Mouse (Mus musculus): ENCODE data around the gene Gm9970. TPM values are rescaled to one million over a fixed set of nuclear protein-coding genes. Genes with fewer than 3 reads are reported as not detected.

Gm9970 gene
- polyA plus RNA-seq, 1 experiment from 2014 or later, result 1.2 TPM

- Histone ChIP-seq H3K9me3 (ENCODE audit: control insufficient read depth, low read length) (no peaks in the 10 kb centered on the region), H3K4me3 (ENCODE audit: low read depth, low read length) (no peak overlapping the region), H3K9ac (ENCODE audit: low read length) (no peak overlapping the region), H3K27ac (ENCODE audit: low read depth, low read length) (no peak overlapping the region), H3K4me2 (ENCODE audit: low read depth) (no peak overlapping the region), H3K4me1 (ENCODE audit: control insufficient read depth, insufficient read depth, low read length) (no peaks in the 10 kb centered on the region), H3K36me3 (ENCODE audit: control insufficient read depth, insufficient read depth, low read length) (peaks cover 11% of the 10 kb centered on the region), H3K27me3 (ENCODE audit: control insufficient read depth, insufficient read depth, low read length) (no peaks in the 10 kb centered on the region)
- no peak for ATAC-seq (ENCODE audit: insufficient read depth, low FRiP score, low TSS enrichment)
- WGBS, result 76% methylated on average over 11 of the region's 11 CpGs
- no peak for DNase-seq (ENCODE audit: low spot score)
Observed at GRCm38 (mm10) chr5:31257616-31258015, 16.6 kb upstream of the Gm9970 start.

- DNase-seq (ENCODE audit: low spot score) (no peak), ATAC-seq (ENCODE audit: insufficient read depth, low FRiP score, low TSS enrichment) (no peak)
- Histone ChIP-seq H3K36me3 (ENCODE audit: control insufficient read depth, insufficient read depth, low read length) (peaks cover 16% of the 10 kb centered on the region), H3K27me3 (ENCODE audit: control insufficient read depth, insufficient read depth, low read length) (no peaks in the 10 kb centered on the region), H3K4me1 (ENCODE audit: control insufficient read depth, insufficient read depth, low read length) (peaks cover 9% of the 10 kb centered on the region; the same call in 1 of the 2 replicates), H3K4me3 (ENCODE audit: low read depth, low read length) (no peak overlapping the region), H3K9me3 (ENCODE audit: control insufficient read depth, low read length) (no peaks in the 10 kb centered on the region), H3K9ac (ENCODE audit: low read length) (no peak overlapping the region), H3K4me2 (ENCODE audit: low read depth) (no peak overlapping the region), H3K27ac (ENCODE audit: low read depth, low read length) (no peak overlapping the region)
- WGBS, result 84% methylated on average over 2 of the region's 2 CpGs
Observed at GRCm38 (mm10) chr5:31255971-31256370, 14.9 kb upstream of the Gm9970 start.

- 90% methylated on average over 2 of the region's 2 CpGs for WGBS
- Histone ChIP-seq H3K4me1 (ENCODE audit: control insufficient read depth, insufficient read depth, low read length) (peaks cover 9% of the 10 kb centered on the region; the same call in 1 of the 2 replicates), H3K9me3 (ENCODE audit: control insufficient read depth, low read length) (no peaks in the 10 kb centered on the region), H3K36me3 (ENCODE audit: control insufficient read depth, insufficient read depth, low read length) (peaks cover 21% of the 10 kb centered on the region), H3K27me3 (ENCODE audit: control insufficient read depth, insufficient read depth, low read length) (no peaks in the 10 kb centered on the region), H3K27ac (ENCODE audit: low read depth, low read length) (no peak overlapping the region), H3K4me3 (ENCODE audit: low read depth, low read length) (no peak overlapping the region), H3K4me2 (ENCODE audit: low read depth) (no peak overlapping the region), H3K9ac (ENCODE audit: low read length) (no peak overlapping the region)
- DNase-seq (ENCODE audit: low spot score), result no peak
- no peak for ATAC-seq (ENCODE audit: insufficient read depth, low FRiP score, low TSS enrichment)
Observed at GRCm38 (mm10) chr5:31255381-31255780, 14.3 kb upstream of the Gm9970 start.

GRCm38 (mm10) chr5:31254901-31255300 is 13.9 kb upstream of the Gm9970 start:
- ATAC-seq (ENCODE audit: insufficient read depth, low FRiP score, low TSS enrichment), result no peak
- Histone ChIP-seq H3K9ac (ENCODE audit: low read length) (no peak overlapping the region), H3K9me3 (ENCODE audit: control insufficient read depth, low read length) (no peaks in the 10 kb centered on the region), H3K4me3 (ENCODE audit: low read depth, low read length) (no peak overlapping the region), H3K27ac (ENCODE audit: low read depth, low read length) (no peak overlapping the region), H3K36me3 (ENCODE audit: control insufficient read depth, insufficient read depth, low read length) (peaks cover 23% of the 10 kb centered on the region), H3K27me3 (ENCODE audit: control insufficient read depth, insufficient read depth, low read length) (no peaks in the 10 kb centered on the region), H3K4me1 (ENCODE audit: control insufficient read depth, insufficient read depth, low read length) (peaks cover 9% of the 10 kb centered on the region; the same call in 1 of the 2 replicates), H3K4me2 (ENCODE audit: low read depth) (no peak overlapping the region)
- no peak for DNase-seq (ENCODE audit: low spot score)
- 89% methylated on average over 8 of the region's 8 CpGs for WGBS

GRCm38 (mm10) chr5:31254452-31254851 is 13.4 kb upstream of the Gm9970 start:
- H3K27me3 ChIP-seq (ENCODE audit: control insufficient read depth, insufficient read depth, low read length), result no peaks in the 10 kb centered on the region
- peaks cover 9% of the 10 kb centered on the region; the same call in 1 of the 2 replicates for H3K4me1 ChIP-seq (ENCODE audit: control insufficient read depth, insufficient read depth, low read length)
- DNase-seq (ENCODE audit: low spot score) (no peak), ATAC-seq (ENCODE audit: insufficient read depth, low FRiP score, low TSS enrichment) (no peak)
- H3K4me2 ChIP-seq (ENCODE audit: low read depth), result no peak overlapping the region
- no peaks in the 10 kb centered on the region for H3K9me3 ChIP-seq (ENCODE audit: control insufficient read depth, low read length)
- no peak overlapping the region for H3K4me3 ChIP-seq (ENCODE audit: low read depth, low read length)
- no peak overlapping the region for H3K27ac ChIP-seq (ENCODE audit: low read depth, low read length)
- H3K36me3 ChIP-seq (ENCODE audit: control insufficient read depth, insufficient read depth, low read length), result peaks cover 23% of the 10 kb centered on the region
- no peak overlapping the region for H3K9ac ChIP-seq (ENCODE audit: low read length)
- 90% methylated on average over 7 of the region's 7 CpGs for WGBS

- H3K9me3 ChIP-seq (ENCODE audit: control insufficient read depth, low read length), result no peaks in the 10 kb centered on the region
- WGBS, result 91% methylated on average over 8 of the region's 8 CpGs
- no peak overlapping the region for H3K4me3 ChIP-seq (ENCODE audit: low read depth, low read length)
- H3K27me3 ChIP-seq (ENCODE audit: control insufficient read depth, insufficient read depth, low read length), result no peaks in the 10 kb centered on the region
- no peak overlapping the region for H3K4me2 ChIP-seq (ENCODE audit: low read depth)
- peaks cover 21% of the 10 kb centered on the region for H3K36me3 ChIP-seq (ENCODE audit: control insufficient read depth, insufficient read depth, low read length)
- no peak overlapping the region for H3K9ac ChIP-seq (ENCODE audit: low read length)
- H3K27ac ChIP-seq (ENCODE audit: low read depth, low read length), result no peak overlapping the region
- ATAC-seq (ENCODE audit: insufficient read depth, low FRiP score, low TSS enrichment) (no peak), DNase-seq (ENCODE audit: low spot score) (no peak)
- peaks cover 9% of the 10 kb centered on the region; the same call in 1 of the 2 replicates for H3K4me1 ChIP-seq (ENCODE audit: control insufficient read depth, insufficient read depth, low read length)
Observed at GRCm38 (mm10) chr5:31253806-31254205, 12.8 kb upstream of the Gm9970 start.

GRCm38 (mm10) chr5:31252795-31253545 is 11.9 kb upstream of the Gm9970 start:
- WGBS, result 83% methylated on average over 16 of the region's 16 CpGs
- H3K4me1 ChIP-seq (ENCODE audit: control insufficient read depth, insufficient read depth, low read length), result peaks cover 9% of the 10 kb centered on the region; the same call in 1 of the 2 replicates
- DNase-seq (ENCODE audit: low spot score) (no peak), ATAC-seq (ENCODE audit: insufficient read depth, low FRiP score, low TSS enrichment) (no peak)
- H3K4me2 ChIP-seq (ENCODE audit: low read depth), result no peak overlapping the region
- H3K27ac ChIP-seq (ENCODE audit: low read depth, low read length), result no peak overlapping the region
- no peaks in the 10 kb centered on the region for H3K9me3 ChIP-seq (ENCODE audit: control insufficient read depth, low read length)
- no peak overlapping the region for H3K9ac ChIP-seq (ENCODE audit: low read length)
- H3K4me3 ChIP-seq (ENCODE audit: low read depth, low read length), result no peak overlapping the region
- H3K27me3 ChIP-seq (ENCODE audit: control insufficient read depth, insufficient read depth, low read length), result no peaks in the 10 kb centered on the region
- H3K36me3 ChIP-seq (ENCODE audit: control insufficient read depth, insufficient read depth, low read length), result peaks cover 21% of the 10 kb centered on the region

- 0 out of 2 replicates have a peak overlapping the region, but pooled peaks have one; percentile 12 for H3K9ac ChIP-seq (ENCODE audit: low read length)
- no peaks in the 10 kb centered on the region for H3K9me3 ChIP-seq (ENCODE audit: control insufficient read depth, low read length)
- DNase-seq (ENCODE audit: low spot score), result no peak
- 50% methylated on average over 10 of the region's 10 CpGs for WGBS
- peak overlapping the region; percentile 15 for H3K4me2 ChIP-seq (ENCODE audit: low read depth)
- peaks cover 9% of the 10 kb centered on the region; the same call in 1 of the 2 replicates for H3K4me1 ChIP-seq (ENCODE audit: control insufficient read depth, insufficient read depth, low read length)
- H3K36me3 ChIP-seq (ENCODE audit: control insufficient read depth, insufficient read depth, low read length), result peaks cover 25% of the 10 kb centered on the region
- H3K4me3 ChIP-seq (ENCODE audit: low read depth, low read length), result no peak overlapping the region
- H3K27ac ChIP-seq (ENCODE audit: low read depth, low read length), result no peak overlapping the region
- H3K27me3 ChIP-seq (ENCODE audit: control insufficient read depth, insufficient read depth, low read length), result no peaks in the 10 kb centered on the region
- no peak for ATAC-seq (ENCODE audit: insufficient read depth, low FRiP score, low TSS enrichment)
Observed at GRCm38 (mm10) chr5:31252151-31252550, 11.1 kb upstream of the Gm9970 start.

GRCm38 (mm10) chr5:31251541-31252101 is 10.6 kb upstream of the Gm9970 start, which contains the start of gene Krtcap3:
Gene Krtcap3 (plus strand): TSS chr5:31251691.
- Histone ChIP-seq H3K4me1 (ENCODE audit: control insufficient read depth, insufficient read depth, low read length) (peaks cover 9% of the 10 kb centered on the region; the same call in 1 of the 2 replicates), H3K27ac (ENCODE audit: low read depth, low read length) (no peak within 1 kb of the TSS), H3K36me3 (ENCODE audit: control insufficient read depth, insufficient read depth, low read length) (peaks cover 24% of the 10 kb centered on the region), H3K4me3 (ENCODE audit: low read depth, low read length) (peak within 1 kb of the TSS; percentile 8), H3K9ac (ENCODE audit: low read length) (peak within 1 kb of the TSS; percentile 12; the same call in 1 of the 2 replicates), H3K27me3 (ENCODE audit: control insufficient read depth, insufficient read depth, low read length) (no peaks in the 10 kb centered on the region), H3K4me2 (ENCODE audit: low read depth) (peak within 1 kb of the TSS; percentile 15), H3K9me3 (ENCODE audit: control insufficient read depth, low read length) (no peaks in the 10 kb centered on the region)
- ATAC-seq (ENCODE audit: insufficient read depth, low FRiP score, low TSS enrichment), result no peak
- WGBS, result 8% methylated on average over 47 of the region's 47 CpGs
- peak; percentile 25 for DNase-seq (ENCODE audit: low spot score)

Data from neural tube, embryonic 11.5 days (tissue).